Mouse (Mus musculus) colon, adult 2 months (tissue): Measurements from ENCODE around the gene Best3. TPM values are rescaled to one million over a fixed set of nuclear protein-coding genes. Genes with fewer than 3 reads are reported as not detected.

ENCODE experiments used
- polyA plus RNA-seq: library from polyadenylated mRNA; depleted of rRNA; stranded (reverse); fragments of >200 nt; gene quantifications from 2 replicates; pipeline ENCODE4 v1.2.3, GENCODE M21; 2012; rRNA removed

The Best3 gene
- polyA plus RNA-seq: 0.07 and 0.09 TPM in 2 replicates

GRCm38 (mm10) chr10:116986264-116987082 lies at the start of gene Best3:
Gene Best3 (plus strand): TSS chr10:116986314.

DNA sequence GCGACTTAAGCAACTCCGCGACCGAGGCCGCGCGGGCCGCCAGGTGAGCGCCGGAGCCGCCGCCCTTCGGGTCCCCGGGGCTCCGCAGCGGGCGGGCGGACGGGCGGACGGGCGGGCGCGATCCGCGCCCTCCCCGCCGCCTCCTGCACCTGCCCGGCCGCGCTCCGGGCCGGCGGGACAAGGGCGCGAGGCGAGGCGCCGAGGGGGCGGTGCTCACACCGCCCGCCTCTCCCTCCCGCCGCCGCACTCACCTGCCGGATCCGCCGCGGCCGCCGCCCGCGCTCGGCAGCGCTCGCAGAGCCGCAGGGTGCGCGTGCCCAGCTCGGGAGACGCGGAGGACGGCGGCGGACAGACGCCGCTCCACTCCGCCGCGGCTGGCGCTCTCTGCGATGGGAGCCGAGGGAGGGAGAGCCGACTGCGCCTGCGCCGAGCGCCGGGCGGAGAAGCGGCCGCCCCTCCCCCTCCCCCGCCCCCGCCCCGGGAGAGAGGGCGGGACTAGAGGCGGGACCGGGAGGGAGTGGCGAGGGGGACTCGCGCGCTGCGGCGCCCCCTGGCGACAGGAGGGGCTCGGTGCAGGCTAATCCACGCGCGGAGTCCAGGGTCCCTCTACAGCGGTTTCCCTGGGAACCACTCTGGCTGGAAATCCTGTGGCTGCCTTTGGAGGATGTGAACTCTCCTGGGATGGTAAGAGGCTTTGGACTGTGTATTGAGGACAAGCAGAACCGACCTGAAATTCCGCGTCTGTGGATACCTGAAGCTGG lies 35.9 kb upstream of the Best3 start, which contains the start of gene Rab3ip:
TSS of gene Rab3ip (minus strand) at position 761 of the 761 bp plus-strand sequence.

DNA sequence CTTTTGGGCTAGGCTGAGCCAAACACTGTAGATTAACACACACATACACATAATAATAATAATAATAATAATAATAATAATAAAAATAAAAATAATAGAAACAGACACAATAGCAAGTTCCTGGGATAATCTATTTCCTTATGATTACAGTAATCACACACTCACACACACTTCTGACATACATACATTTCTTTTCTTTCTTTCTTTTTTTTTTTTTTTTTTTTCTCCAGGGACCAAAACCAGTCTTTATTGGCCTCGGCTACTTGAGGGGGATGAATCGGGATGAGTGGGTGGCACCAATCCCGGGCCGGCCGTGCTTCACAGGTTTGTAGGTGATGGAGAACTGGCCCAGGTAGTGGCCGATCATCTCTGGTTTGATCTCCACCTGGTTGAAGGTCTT lies 13.6 kb upstream of the Best3 start, which contains the start of gene Gm10271:
TSS of gene Gm10271 (minus strand) at position 101 of the 400 bp plus-strand sequence.

GRCm38 (mm10) chr10:117045175-117046056 lies 59.3 kb downstream of the Best3 start, which contains the start of gene Lrrc10:
Gene Lrrc10 (plus strand): TSS chr10:117045341.

DNA sequence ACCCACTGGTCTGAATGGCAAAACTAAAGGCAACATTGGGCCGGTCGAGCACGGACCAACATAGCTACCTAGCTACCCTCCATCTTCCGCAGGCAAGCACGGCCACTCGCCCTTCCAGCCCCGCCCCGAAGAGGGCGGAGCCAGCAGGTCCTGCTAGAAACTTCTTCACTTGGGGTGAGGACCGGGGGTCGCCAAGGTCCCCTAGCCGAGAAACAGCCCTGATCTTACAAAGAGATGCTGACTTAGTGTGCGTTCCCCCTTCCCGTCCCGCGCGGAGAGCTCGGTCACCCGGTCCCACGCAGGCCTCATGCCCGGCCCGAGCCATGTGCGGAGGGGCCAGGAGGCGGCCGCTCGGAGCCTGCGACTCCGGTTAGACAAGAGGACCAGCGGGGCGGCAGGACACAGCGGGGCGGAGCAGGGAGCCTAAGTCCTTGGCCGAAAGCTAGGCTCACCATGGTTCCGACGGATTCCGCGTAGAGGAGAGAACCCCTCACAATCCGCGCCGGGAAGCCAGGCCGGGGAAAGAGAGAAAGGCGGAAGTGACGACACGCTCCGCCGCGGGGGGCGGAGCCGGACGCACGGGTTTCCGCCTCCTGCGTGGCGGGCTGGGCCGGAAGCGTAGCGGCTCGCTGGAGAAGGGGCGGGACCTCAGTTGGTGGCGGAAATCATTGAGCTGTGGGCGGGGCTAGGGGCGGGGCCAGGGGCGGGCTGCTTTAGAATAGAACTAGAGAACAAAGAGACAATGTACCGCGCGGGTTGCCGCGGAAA lies 77.3 kb downstream of the Best3 start, which contains the start of gene Cct2:
TSS of gene Cct2 (minus strand) at position 561 of the 768 bp plus-strand sequence.

Other genes starting within 250 kb of the Best3 start
- 0.03 and 0.07 TPM in 2 replicates for gene Myrfl, start 89.4 kb upstream of the Best3 start, polyA plus RNA-seq
- gene Rab3ip, start 35.5 kb upstream of the Best3 start, polyA plus RNA-seq: 88.7 and 197 TPM in 2 replicates
- not detected in 2 replicates for gene Gm10271, start 13.7 kb upstream of the Best3 start, polyA plus RNA-seq
- not detected in 2 replicates for gene Lrrc10, start 59.0 kb downstream of the Best3 start, polyA plus RNA-seq
- 41.3 and 49.1 TPM in 2 replicates for gene Cct2, start 77.5 kb downstream of the Best3 start, polyA plus RNA-seq
- 8.7 and 10.5 TPM in 2 replicates for gene Frs2, start 162.2 kb downstream of the Best3 start, polyA plus RNA-seq
- gene Yeats4, start 238.2 kb downstream of the Best3 start, polyA plus RNA-seq: 21.3 and 26.1 TPM in 2 replicates